Mouse (Mus musculus): Measurements from ENCODE around the gene Ksr1. TPM values are rescaled to one million over a fixed set of nuclear protein-coding genes. Genes with fewer than 3 reads are reported as not detected.

The Ksr1 gene
- polyA plus RNA-seq, 1 experiment: 14.5 TPM

GRCm38 (mm10) chr11:79184126-79184888 is 38.1 kb upstream of the Ksr1 start:
- TF ChIP-seq POLR2A (IDR thresholded peaks at IDR 0.05; ENCODE audit: low read depth, low read length): no peak
- TF ChIP-seq CTCF (IDR thresholded peaks at IDR 0.05; ENCODE audit: extremely low read depth, insufficient read depth, insufficient read length, insufficient replicate concordance): no peak
- Histone ChIP-seq H3K4me1 (ENCODE audit: control insufficient read depth, insufficient read depth, insufficient read length) (no peaks in the 10 kb centered on the region), H3K4me3 (ENCODE audit: extremely low read depth, insufficient read depth, insufficient read length) (no peak overlapping the region), H3K27me3 (ENCODE audit: control insufficient read depth, insufficient read depth, low read length) (no peaks in the 10 kb centered on the region), H3K36me3 (ENCODE audit: control insufficient read depth, insufficient read depth, low read length) (no peaks in the 10 kb centered on the region), H3K27ac (ENCODE audit: insufficient read depth, low read length) (no peak overlapping the region)
- WGBS: 86% methylated on average over 3 of the region's 3 CpGs
- DNase-seq (ENCODE audit: low read depth in 1 of 2, low spot score in 2 of 2): no peak

GRCm38 (mm10) chr11:79183400-79183799 is 37.2 kb upstream of the Ksr1 start:
- Histone ChIP-seq H3K4me3 (ENCODE audit: extremely low read depth, insufficient read depth, insufficient read length) (no peak overlapping the region), H3K27me3 (ENCODE audit: control insufficient read depth, insufficient read depth, low read length) (no peaks in the 10 kb centered on the region), H3K4me1 (ENCODE audit: control insufficient read depth, insufficient read depth, insufficient read length) (no peaks in the 10 kb centered on the region), H3K27ac (ENCODE audit: insufficient read depth, low read length) (no peak overlapping the region), H3K36me3 (ENCODE audit: control insufficient read depth, insufficient read depth, low read length) (no peaks in the 10 kb centered on the region)
- DNase-seq (ENCODE audit: low read depth in 1 of 2, low spot score in 2 of 2): no peak
- TF ChIP-seq CTCF (IDR thresholded peaks at IDR 0.05; ENCODE audit: extremely low read depth, insufficient read depth, insufficient read length, insufficient replicate concordance) (no peak), POLR2A (IDR thresholded peaks at IDR 0.05; ENCODE audit: low read depth, low read length) (no peak)
- WGBS: 92% methylated on average over 6 of the region's 6 CpGs

GRCm38 (mm10) chr11:79182881-79183280 is 36.7 kb upstream of the Ksr1 start:
- H3K4me1 ChIP-seq (ENCODE audit: control insufficient read depth, insufficient read depth, insufficient read length): no peaks in the 10 kb centered on the region
- no peak for TF ChIP-seq POLR2A (IDR thresholded peaks at IDR 0.05; ENCODE audit: low read depth, low read length)
- TF ChIP-seq CTCF (IDR thresholded peaks at IDR 0.05; ENCODE audit: extremely low read depth, insufficient read depth, insufficient read length, insufficient replicate concordance): no peak
- no peak for DNase-seq (ENCODE audit: low read depth in 1 of 2, low spot score in 2 of 2)
- no peaks in the 10 kb centered on the region for H3K36me3 ChIP-seq (ENCODE audit: control insufficient read depth, insufficient read depth, low read length)
- H3K27me3 ChIP-seq (ENCODE audit: control insufficient read depth, insufficient read depth, low read length): no peaks in the 10 kb centered on the region
- H3K27ac ChIP-seq (ENCODE audit: insufficient read depth, low read length): no peak overlapping the region
- no peak overlapping the region for H3K4me3 ChIP-seq (ENCODE audit: extremely low read depth, insufficient read depth, insufficient read length)
- 84% methylated on average over 12 of the region's 12 CpGs for WGBS

DNA sequence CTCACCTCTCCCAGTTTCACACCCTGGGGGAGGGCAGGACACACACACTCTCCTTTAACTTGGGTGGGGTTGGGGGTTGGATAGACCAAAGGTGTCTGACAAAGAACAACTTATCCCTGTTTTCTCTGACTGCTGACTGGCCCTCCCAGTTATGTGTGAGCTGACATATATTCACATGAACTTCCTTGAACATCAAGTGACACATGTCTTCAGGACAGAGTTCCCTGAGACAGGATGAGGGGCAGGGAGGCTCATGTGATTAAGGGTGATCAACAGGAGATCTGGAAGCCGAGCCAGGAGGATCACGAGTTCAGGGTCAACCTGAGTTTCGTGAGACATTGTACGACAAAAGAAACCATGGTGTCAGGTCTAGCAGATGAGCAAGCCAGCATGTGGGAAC is 35.7 kb upstream of the Ksr1 start:
- no peak for DNase-seq (ENCODE audit: low read depth in 1 of 2, low spot score in 2 of 2)
- Histone ChIP-seq H3K27me3 (ENCODE audit: control insufficient read depth, insufficient read depth, low read length) (no peaks in the 10 kb centered on the region), H3K36me3 (ENCODE audit: control insufficient read depth, insufficient read depth, low read length) (no peaks in the 10 kb centered on the region), H3K4me3 (ENCODE audit: extremely low read depth, insufficient read depth, insufficient read length) (no peak overlapping the region), H3K27ac (ENCODE audit: insufficient read depth, low read length) (no peak overlapping the region), H3K4me1 (ENCODE audit: control insufficient read depth, insufficient read depth, insufficient read length) (no peaks in the 10 kb centered on the region)
- 90% methylated on average over 4 of the region's 4 CpGs for WGBS
- no peak for TF ChIP-seq CTCF (IDR thresholded peaks at IDR 0.05; ENCODE audit: extremely low read depth, insufficient read depth, insufficient read length, insufficient replicate concordance)
- TF ChIP-seq POLR2A (IDR thresholded peaks at IDR 0.05; ENCODE audit: low read depth, low read length): no peak

GRCm38 (mm10) chr11:79176687-79177086 is 30.5 kb upstream of the Ksr1 start:
- no peak overlapping the region for H3K27ac ChIP-seq (ENCODE audit: insufficient read depth, low read length)
- H3K36me3 ChIP-seq (ENCODE audit: control insufficient read depth, insufficient read depth, low read length): no peaks in the 10 kb centered on the region
- DNase-seq (ENCODE audit: low read depth in 1 of 2, low spot score in 2 of 2): no peak
- H3K27me3 ChIP-seq (ENCODE audit: control insufficient read depth, insufficient read depth, low read length): no peaks in the 10 kb centered on the region
- WGBS: 89% methylated on average over 3 of the region's 3 CpGs
- TF ChIP-seq CTCF (IDR thresholded peaks at IDR 0.05; ENCODE audit: extremely low read depth, insufficient read depth, insufficient read length, insufficient replicate concordance) (no peak), POLR2A (IDR thresholded peaks at IDR 0.05; ENCODE audit: low read depth, low read length) (no peak)
- no peaks in the 10 kb centered on the region for H3K4me1 ChIP-seq (ENCODE audit: control insufficient read depth, insufficient read depth, insufficient read length)
- no peak overlapping the region for H3K4me3 ChIP-seq (ENCODE audit: extremely low read depth, insufficient read depth, insufficient read length)

DNA sequence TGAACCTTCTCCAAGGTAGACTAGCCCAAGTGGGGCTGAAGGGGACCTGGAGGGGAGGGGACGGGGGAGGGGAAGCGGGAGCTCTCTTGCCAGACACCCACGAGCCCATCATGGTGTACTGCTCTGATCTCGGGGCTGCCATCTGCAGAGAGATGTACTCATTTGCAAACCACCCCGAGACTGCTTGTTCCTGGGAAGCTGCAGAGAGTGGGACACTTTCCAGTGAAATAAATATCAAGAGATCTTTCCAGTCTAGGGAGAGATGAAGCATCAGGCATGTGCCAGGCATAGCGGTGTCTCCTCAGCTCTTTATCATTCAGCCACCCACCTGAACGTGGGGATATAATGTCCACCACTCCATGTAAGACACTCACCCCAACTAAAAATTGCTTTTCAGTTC is 25.8 kb upstream of the Ksr1 start:
- WGBS: 82% methylated on average over 7 of the region's 7 CpGs
- H3K27me3 ChIP-seq (ENCODE audit: control insufficient read depth, insufficient read depth, low read length): no peaks in the 10 kb centered on the region
- no peaks in the 10 kb centered on the region for H3K36me3 ChIP-seq (ENCODE audit: control insufficient read depth, insufficient read depth, low read length)
- no peak for TF ChIP-seq CTCF (IDR thresholded peaks at IDR 0.05; ENCODE audit: extremely low read depth, insufficient read depth, insufficient read length, insufficient replicate concordance)
- TF ChIP-seq POLR2A (IDR thresholded peaks at IDR 0.05; ENCODE audit: low read depth, low read length): no peak
- no peaks in the 10 kb centered on the region for H3K4me1 ChIP-seq (ENCODE audit: control insufficient read depth, insufficient read depth, insufficient read length)
- H3K27ac ChIP-seq (ENCODE audit: insufficient read depth, low read length): no peak overlapping the region
- no peak for DNase-seq (ENCODE audit: low read depth in 1 of 2, low spot score in 2 of 2)
- no peak overlapping the region for H3K4me3 ChIP-seq (ENCODE audit: extremely low read depth, insufficient read depth, insufficient read length)

DNA sequence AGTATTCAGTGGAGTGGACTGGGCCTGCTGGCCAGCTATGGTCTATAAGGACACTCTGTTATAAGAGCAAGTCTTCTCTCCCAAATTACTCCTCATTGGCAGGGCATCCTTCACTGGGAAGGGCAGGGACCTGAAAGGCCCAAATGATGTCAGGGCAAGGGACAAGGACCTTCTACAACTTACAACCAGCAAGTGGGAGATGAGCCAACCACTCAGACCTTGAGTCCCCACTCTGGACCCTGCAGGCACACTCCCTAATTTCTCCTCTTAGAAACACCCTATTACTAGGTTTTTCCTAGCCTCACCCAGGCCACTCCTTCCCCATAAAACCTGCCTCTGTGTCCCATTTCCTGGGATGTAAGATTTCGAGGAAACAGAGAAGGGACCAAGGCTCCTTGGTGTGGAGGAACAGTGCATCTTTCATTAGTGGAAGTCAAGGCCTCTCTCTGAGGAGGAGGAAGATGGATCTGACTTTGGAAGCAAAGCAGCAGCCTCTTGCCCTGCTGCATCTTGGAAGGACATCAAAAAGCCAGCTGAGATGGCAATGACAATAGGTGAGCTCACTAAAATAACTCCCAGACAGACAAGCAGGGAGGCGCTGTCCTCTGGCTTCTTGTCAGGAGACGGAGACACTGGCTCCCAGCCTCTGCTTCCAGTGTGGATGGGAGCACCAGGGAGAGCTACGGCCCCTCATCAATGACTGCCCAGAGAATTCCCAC is 20.5 kb upstream of the Ksr1 start:
- Histone ChIP-seq H3K27ac (ENCODE audit: insufficient read depth, low read length) (no peak overlapping the region), H3K4me3 (ENCODE audit: extremely low read depth, insufficient read depth, insufficient read length) (no peak overlapping the region), H3K27me3 (ENCODE audit: control insufficient read depth, insufficient read depth, low read length) (no peaks in the 10 kb centered on the region), H3K36me3 (ENCODE audit: control insufficient read depth, insufficient read depth, low read length) (no peaks in the 10 kb centered on the region), H3K4me1 (ENCODE audit: control insufficient read depth, insufficient read depth, insufficient read length) (no peaks in the 10 kb centered on the region)
- WGBS: 92% methylated on average over 4 of the region's 4 CpGs
- TF ChIP-seq CTCF (IDR thresholded peaks at IDR 0.05; ENCODE audit: extremely low read depth, insufficient read depth, insufficient read length, insufficient replicate concordance) (no peak), POLR2A (IDR thresholded peaks at IDR 0.05; ENCODE audit: low read depth, low read length) (no peak)
- DNase-seq (ENCODE audit: low read depth in 1 of 2, low spot score in 2 of 2): no peak
